Mouse (Mus musculus): ENCODE measurements around the gene Polr1d.

Polr1d gene

DNA sequence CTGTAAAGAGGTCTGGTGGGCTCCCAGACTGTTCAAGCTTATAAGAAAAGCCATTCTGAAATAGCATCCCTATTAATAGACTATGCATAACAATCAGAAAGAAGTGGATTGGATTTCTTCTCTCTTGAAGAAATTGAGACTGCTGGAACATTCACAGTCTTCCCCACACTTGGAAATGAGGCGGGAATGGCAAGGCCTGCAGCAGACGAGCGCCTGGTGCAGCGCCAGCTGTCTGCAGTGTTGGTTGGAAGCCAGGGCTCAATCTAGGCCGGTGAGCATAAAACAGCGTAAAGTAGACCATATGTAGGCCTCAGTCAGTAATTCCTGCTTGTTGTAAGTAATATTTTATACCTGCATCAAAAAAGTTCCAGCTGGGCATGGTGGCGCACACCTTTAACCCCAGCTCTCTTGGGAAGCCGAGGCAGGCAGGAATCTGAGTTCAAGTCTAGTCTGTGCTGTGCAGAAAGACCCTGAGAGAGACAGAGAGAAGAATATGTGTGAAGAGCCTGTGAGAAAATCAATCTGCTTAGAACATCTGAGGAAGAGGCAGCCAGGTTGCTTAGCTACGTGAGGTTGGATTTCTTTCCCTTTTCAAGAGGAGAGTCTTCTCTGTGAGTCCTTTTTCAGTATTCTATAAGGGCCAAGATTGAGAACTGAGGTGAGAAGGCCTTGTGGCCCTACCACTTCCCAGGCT, 8.5 kb downstream of the Polr1d start:
- no peak for DNase-seq (ENCODE audit: extremely low read depth, low read depth)

- DNase-seq (ENCODE audit: extremely low read depth, low read depth) = no peak
These were observed 10.0 kb downstream of the Polr1d start for GRCm38 (mm10) chr5:147086816-147087215.

- DNase-seq (ENCODE audit: extremely low read depth, low read depth) = no peak
These were observed 13.0 kb downstream of the Polr1d start for GRCm38 (mm10) chr5:147089836-147090235.

DNA sequence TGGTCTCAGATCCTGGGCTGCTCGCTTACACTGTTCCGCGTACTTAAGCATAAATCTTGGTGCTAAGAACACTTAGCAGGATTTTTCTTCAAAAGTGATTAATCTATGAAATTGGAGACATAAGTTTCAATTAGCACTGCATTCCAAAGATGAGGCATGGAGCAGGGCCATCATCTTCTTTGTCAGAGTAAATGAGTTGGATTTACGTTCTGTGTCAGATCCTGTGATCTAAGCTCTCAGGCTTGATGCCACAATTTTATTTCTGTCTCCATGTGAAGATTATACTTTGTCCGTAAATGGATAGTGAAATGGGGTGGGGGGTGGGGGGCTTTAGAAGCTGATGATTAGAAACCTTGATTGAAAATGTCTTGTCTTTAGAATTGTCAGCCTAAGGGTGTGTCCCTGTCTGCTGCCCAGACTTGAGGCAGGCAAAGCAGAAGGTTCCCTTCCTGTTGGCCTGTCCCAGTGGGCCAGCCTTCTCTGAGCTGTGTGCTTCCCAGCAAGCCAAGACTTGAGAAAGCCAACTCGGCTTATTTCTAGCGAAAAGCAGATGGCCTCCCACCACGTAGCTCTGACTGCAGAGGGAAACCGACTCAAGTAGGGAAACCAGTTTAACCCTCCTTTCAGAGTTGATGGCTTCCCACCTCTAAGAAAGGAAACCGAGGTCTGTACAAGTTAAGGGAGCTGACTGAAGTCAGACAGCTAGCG, 13.6 kb downstream of the Polr1d start:
- no peak for DNase-seq (ENCODE audit: extremely low read depth, low read depth)

DNA sequence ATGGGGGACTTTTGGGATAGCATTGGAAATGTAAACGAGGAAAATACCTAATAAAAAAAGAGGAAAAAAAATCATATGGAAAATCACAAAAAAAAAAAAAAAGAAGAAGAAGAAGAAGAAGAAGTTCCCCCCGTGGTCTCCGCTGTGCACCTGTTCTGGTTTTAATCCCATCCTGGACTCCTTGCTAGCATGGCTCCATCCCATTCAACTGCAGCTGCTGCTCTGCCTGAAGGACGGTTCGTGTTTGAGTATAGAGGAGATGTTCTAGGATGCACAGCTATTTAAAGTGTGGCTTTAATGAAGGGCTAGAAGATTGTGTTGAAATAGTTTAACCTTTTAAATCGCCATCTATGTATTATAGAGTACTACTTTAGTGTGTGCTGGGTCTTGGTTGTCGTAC, 15.6 kb downstream of the Polr1d start:
- DNase-seq (ENCODE audit: extremely low read depth, low read depth) = no peak

DNA sequence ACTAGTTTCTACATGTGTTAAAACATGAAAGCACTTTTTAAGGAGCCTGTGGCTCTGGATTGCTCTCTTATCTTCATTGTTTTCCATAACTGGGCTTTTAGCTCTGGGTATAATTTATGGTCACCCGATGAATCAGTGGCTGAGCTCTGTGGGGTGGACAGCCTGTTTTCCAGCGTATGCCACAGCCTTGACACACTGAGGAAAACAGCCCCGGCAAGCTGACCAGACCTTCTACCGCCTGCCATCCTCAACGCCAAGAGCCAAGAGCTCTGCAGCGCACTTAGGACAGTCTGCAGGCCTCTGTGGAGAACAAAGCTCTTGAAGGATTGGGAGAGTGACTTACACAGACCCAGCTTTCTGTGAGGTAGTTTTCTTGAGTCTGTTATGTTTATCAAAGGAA, 17.4 kb downstream of the Polr1d start:
- no peak for DNase-seq (ENCODE audit: extremely low read depth, low read depth)

DNA sequence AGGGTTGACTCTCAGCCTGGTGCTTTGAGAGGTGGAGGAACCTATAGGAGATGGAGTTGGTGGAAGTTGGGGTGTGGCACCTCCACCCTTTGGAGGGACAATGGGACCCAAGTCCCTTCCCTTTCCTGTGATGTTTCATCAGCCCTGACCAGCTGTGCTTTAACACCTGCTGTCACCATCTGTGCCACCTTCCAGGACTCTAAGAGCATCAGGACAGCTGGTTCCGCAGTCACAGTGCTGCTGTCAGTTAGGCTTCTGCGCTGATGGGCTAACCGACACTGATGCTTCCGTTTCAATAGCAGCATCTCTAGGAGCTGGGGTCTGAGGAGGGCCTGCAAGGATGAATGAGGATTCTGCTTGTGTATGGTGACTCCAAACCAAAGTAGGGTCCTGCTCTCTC, 19.7 kb downstream of the Polr1d start:
- no peak for DNase-seq (ENCODE audit: extremely low read depth, low read depth)

- DNase-seq (ENCODE audit: extremely low read depth, low read depth) = no peak
These were observed 21.8 kb downstream of the Polr1d start for GRCm38 (mm10) chr5:147098667-147099066.

- no peak for DNase-seq (ENCODE audit: extremely low read depth, low read depth)
These were observed 23.3 kb downstream of the Polr1d start for GRCm38 (mm10) chr5:147100180-147100579.

- no peak for DNase-seq (ENCODE audit: extremely low read depth, low read depth)
These were observed 25.4 kb downstream of the Polr1d start for GRCm38 (mm10) chr5:147102295-147102694.

DNA sequence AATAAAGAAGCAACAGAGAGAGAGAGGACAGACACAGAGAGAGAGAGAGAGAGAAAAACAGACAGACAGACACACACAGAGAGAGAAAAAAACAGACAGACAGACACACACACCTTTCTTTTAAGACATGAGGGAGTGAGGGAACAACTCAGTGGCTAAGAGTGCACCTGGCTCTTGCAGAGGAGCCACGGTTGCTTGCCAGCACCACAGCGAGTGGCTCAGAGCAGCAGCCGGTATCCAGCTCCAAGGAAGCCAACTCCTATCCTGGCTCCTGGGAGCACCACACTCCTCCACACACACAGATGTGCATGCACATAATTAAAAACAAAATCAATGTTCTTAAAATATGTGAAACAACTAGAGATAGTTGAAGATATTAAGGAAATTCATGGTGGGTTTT, 30.4 kb downstream of the Polr1d start:
- DNase-seq (ENCODE audit: extremely low read depth, low read depth) = no peak

GRCm38 (mm10) chr5:147108861-147109591, 32.2 kb downstream of the Polr1d start:
- no peak for DNase-seq (ENCODE audit: extremely low read depth, low read depth)

DNA sequence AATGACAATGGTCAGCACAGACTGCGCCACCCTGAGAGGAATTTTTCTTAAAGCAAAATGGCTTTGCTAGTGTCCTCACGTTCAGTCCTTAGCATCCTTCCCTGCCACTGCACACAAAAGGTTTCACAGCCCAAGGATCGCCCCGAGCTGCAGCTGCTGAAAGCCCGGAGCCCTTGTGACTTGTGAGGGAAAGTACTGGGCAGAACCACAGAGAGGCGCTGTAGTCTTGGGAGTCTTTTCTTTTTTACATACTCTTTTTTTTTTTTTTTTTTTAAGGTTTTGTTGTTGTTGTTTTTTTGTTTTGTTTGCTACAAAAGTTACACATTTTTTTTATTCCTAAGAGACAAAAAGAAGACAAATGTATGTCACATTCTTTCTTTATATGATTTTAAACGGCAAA, 37.9 kb downstream of the Polr1d start:
- DNase-seq (ENCODE audit: extremely low read depth, low read depth) = no peak

- no peak for DNase-seq (ENCODE audit: extremely low read depth, low read depth)
These were observed 38.8 kb downstream of the Polr1d start for GRCm38 (mm10) chr5:147115631-147116030.

DNA sequence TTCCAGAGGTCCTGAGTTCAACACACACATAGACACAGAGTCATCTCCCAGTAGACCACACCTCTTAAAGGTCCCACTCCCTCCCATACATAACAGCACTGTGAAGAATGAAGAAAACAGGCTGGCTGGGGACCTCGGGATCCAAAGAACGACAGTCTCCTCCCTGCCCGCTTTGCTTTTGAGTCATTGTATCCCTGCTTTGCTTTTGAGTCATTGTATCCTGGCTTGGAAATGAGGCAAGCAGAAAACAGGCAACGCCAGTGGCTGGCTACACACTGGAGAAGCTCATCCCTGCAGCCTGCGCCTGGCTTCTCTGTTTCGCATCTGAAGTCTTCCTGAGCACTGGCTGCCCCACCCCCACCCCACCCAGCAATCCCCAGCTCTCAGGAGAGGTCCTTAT, 40.2 kb downstream of the Polr1d start:
- no peak for DNase-seq (ENCODE audit: extremely low read depth, low read depth)

GRCm38 (mm10) chr5:147121146-147121545, 44.3 kb downstream of the Polr1d start:
- no peak for DNase-seq (ENCODE audit: extremely low read depth, low read depth)

DNA sequence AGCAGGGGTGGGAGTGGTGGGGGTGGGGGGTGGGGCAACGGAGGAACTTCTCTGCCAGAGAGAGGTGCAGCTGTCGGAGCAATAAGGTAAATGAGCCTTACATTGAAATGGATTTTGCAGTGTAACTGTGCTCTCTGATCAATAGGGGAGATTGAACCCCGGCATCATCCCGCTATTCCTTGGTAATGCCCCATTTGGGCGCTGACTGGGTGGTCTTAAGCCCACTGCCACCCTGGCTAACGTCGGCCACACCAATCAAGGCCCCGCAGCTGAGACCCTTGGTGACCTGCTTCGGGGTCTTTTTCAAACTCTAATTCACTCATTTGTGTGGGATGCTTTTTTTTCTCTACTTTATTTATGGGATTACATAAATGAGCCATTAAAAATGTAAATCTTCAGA, 47.9 kb downstream of the Polr1d start:
- DNase-seq (ENCODE audit: extremely low read depth, low read depth) = no peak

GRCm38 (mm10) chr5:147125542-147126185, 48.8 kb downstream of the Polr1d start:
- peak; percentile 48 for DNase-seq (ENCODE audit: extremely low read depth, low read depth)

- DNase-seq (ENCODE audit: extremely low read depth, low read depth) = no peak
These were observed 51.0 kb downstream of the Polr1d start for GRCm38 (mm10) chr5:147127860-147128259.

DNA sequence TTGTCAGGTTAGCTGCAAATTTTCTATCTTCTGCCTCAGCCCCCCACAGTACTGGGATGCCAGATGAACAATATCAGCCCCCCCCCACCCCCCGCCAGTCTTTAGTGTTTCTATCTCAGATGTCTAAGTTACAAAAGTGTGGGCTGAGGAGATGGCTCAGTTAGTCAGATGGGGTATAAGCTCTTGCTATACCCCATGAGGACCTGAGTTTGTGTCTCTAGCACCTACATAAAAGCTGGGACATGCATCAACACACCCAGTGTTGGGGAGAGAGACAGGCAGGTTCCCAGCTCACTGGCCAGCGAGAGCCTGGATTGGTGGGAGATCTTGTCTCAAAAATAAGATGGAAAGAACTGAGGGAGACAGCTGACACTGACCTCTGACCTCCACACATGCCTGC, 52.6 kb downstream of the Polr1d start:
- DNase-seq (ENCODE audit: extremely low read depth, low read depth) = no peak

- no peak for DNase-seq (ENCODE audit: extremely low read depth, low read depth)
These were observed 55.1 kb downstream of the Polr1d start for GRCm38 (mm10) chr5:147131912-147132311.

DNA sequence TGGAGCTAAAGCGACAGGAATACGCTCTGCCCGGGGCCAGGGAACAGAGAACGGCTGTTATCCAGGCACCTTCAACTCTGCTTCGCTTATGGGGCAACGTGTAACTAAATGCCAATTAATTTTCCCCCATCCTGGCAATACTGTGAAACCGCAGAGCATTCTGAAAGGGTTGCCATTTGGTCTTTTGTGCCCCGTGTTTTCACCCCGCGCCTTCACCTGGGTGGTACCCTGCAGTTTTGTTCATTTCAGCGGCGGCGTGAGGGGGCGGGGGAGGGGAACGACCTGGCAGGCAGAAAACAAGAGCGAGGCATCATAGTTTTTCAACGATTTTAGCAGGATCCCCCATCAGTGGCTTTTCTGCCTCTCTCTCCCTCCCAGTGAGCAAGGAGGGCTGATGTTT, 56.8 kb downstream of the Polr1d start:
- DNase-seq (ENCODE audit: extremely low read depth, low read depth) = no peak
